Mouse (Mus musculus) bone marrow macrophage, adult 2 months (primary cell): ENCODE measurements around the gene Adamts8. TPM values are rescaled to one million over a fixed set of nuclear protein-coding genes. Genes with fewer than 3 reads are reported as not detected.

Source experiments
- H3K27ac ChIP-seq: 2 replicates; pipeline ENCODE4 v1.5.1; 2012; ENCODE audit warnings: low read depth, low read length; ENCODE audit not compliant: insufficient read depth
- H3K4me1 ChIP-seq: 2 replicates; pipeline ENCODE4 v1.6.1; 2012; ENCODE audit warnings: low read length; ENCODE audit not compliant: control insufficient read depth, insufficient read depth
- H3K4me3 ChIP-seq: 2 replicates; pipeline ENCODE4 v1.5.1; 2012; ENCODE audit warnings: mild to moderate bottlenecking, low read length, moderate library complexity; ENCODE audit not compliant: insufficient read depth
- CTCF ChIP-seq: IDR thresholded peaks from 2 replicates; pipeline ENCODE4 v1.5.1; 2012; ENCODE audit warnings: low read depth, mild to moderate bottlenecking, low read length, moderate library complexity
- POLR2A ChIP-seq: IDR thresholded peaks from 2 replicates; pipeline ENCODE4 v1.6.1; 2012; ENCODE audit warnings: mild to moderate bottlenecking, low read depth, low read length, borderline replicate concordance
- polyA plus RNA-seq: library from polyadenylated mRNA; stranded (reverse); fragments of >200 nt; gene quantifications from 2 replicates; pipeline ENCODE4 v1.2.4, GENCODE M21; 2012; ENCODE audit not compliant: missing spikeins, insufficient read depth, insufficient read length

Gene Adamts8
- polyA plus RNA-seq, 1 experiment, result not detected

- no peak overlapping the region for H3K4me3 ChIP-seq
- H3K27ac ChIP-seq, result no peak overlapping the region
- TF ChIP-seq POLR2A (no peak), CTCF (no peak)
- H3K4me1 ChIP-seq, result no peaks in the 10 kb centered on the region
Observed at GRCm38 (mm10) chr9:30949971-30950370, 7.6 kb downstream of the Adamts8 start.

GRCm38 (mm10) chr9:30950592-30950991 is 8.2 kb downstream of the Adamts8 start:
- no peak for TF ChIP-seq POLR2A
- TF ChIP-seq CTCF, result no peak
- Histone ChIP-seq H3K27ac (no peak overlapping the region), H3K4me1 (no peaks in the 10 kb centered on the region), H3K4me3 (no peak overlapping the region)

GRCm38 (mm10) chr9:30951461-30951860 is 9.1 kb downstream of the Adamts8 start:
- TF ChIP-seq CTCF, result no peak
- no peak for TF ChIP-seq POLR2A
- Histone ChIP-seq H3K27ac (no peak overlapping the region), H3K4me3 (no peak overlapping the region), H3K4me1 (no peaks in the 10 kb centered on the region)

GRCm38 (mm10) chr9:30953287-30953686 is 10.9 kb downstream of the Adamts8 start:
- TF ChIP-seq POLR2A, result no peak
- TF ChIP-seq CTCF, result no peak
- H3K4me1 ChIP-seq, result no peaks in the 10 kb centered on the region
- H3K27ac ChIP-seq, result no peak overlapping the region
- no peak overlapping the region for H3K4me3 ChIP-seq

GRCm38 (mm10) chr9:30955246-30955645 is 12.9 kb downstream of the Adamts8 start:
- no peak overlapping the region for H3K27ac ChIP-seq
- no peak overlapping the region for H3K4me3 ChIP-seq
- TF ChIP-seq POLR2A (no peak), CTCF (no peak)
- no peaks in the 10 kb centered on the region for H3K4me1 ChIP-seq

- TF ChIP-seq POLR2A (no peak), CTCF (no peak)
- no peak overlapping the region for H3K27ac ChIP-seq
- no peaks in the 10 kb centered on the region for H3K4me1 ChIP-seq
- no peak overlapping the region for H3K4me3 ChIP-seq
Observed at GRCm38 (mm10) chr9:30963780-30964179, 21.4 kb downstream of the Adamts8 start.

GRCm38 (mm10) chr9:30964685-30965084 is 22.3 kb downstream of the Adamts8 start:
- no peak for TF ChIP-seq POLR2A
- TF ChIP-seq CTCF, result no peak
- H3K27ac ChIP-seq, result no peak overlapping the region
- H3K4me1 ChIP-seq, result no peaks in the 10 kb centered on the region
- no peak overlapping the region for H3K4me3 ChIP-seq

GRCm38 (mm10) chr9:30966881-30967280 is 24.5 kb downstream of the Adamts8 start:
- H3K4me3 ChIP-seq, result no peak overlapping the region
- no peak overlapping the region for H3K27ac ChIP-seq
- no peaks in the 10 kb centered on the region for H3K4me1 ChIP-seq
- no peak for TF ChIP-seq CTCF
- no peak for TF ChIP-seq POLR2A

- Histone ChIP-seq H3K4me1 (no peaks in the 10 kb centered on the region), H3K27ac (no peak overlapping the region), H3K4me3 (no peak overlapping the region)
- TF ChIP-seq POLR2A, result no peak
- TF ChIP-seq CTCF, result no peak
Observed at GRCm38 (mm10) chr9:30968130-30968529, 25.8 kb downstream of the Adamts8 start.

GRCm38 (mm10) chr9:30970001-30970400 is 27.6 kb downstream of the Adamts8 start:
- no peak overlapping the region for H3K27ac ChIP-seq
- H3K4me1 ChIP-seq, result no peaks in the 10 kb centered on the region
- H3K4me3 ChIP-seq, result no peak overlapping the region
- no peak for TF ChIP-seq POLR2A
- TF ChIP-seq CTCF, result no peak

GRCm38 (mm10) chr9:30971967-30972366 is 29.6 kb downstream of the Adamts8 start:
- Histone ChIP-seq H3K4me1 (no peaks in the 10 kb centered on the region), H3K27ac (no peak overlapping the region), H3K4me3 (no peak overlapping the region)
- TF ChIP-seq POLR2A (no peak), CTCF (no peak)
